Mouse (Mus musculus) cerebellum, postnatal 14 days (tissue): ENCODE results near the gene Gpc2.

Experiments
- DNase-seq, 2 experiments: peaks; one replicate each; pipeline ENCODE4 v3.0.0; 2021; ENCODE audit warnings: mixed read lengths in 2 of 2

Gpc2 gene

DNA sequence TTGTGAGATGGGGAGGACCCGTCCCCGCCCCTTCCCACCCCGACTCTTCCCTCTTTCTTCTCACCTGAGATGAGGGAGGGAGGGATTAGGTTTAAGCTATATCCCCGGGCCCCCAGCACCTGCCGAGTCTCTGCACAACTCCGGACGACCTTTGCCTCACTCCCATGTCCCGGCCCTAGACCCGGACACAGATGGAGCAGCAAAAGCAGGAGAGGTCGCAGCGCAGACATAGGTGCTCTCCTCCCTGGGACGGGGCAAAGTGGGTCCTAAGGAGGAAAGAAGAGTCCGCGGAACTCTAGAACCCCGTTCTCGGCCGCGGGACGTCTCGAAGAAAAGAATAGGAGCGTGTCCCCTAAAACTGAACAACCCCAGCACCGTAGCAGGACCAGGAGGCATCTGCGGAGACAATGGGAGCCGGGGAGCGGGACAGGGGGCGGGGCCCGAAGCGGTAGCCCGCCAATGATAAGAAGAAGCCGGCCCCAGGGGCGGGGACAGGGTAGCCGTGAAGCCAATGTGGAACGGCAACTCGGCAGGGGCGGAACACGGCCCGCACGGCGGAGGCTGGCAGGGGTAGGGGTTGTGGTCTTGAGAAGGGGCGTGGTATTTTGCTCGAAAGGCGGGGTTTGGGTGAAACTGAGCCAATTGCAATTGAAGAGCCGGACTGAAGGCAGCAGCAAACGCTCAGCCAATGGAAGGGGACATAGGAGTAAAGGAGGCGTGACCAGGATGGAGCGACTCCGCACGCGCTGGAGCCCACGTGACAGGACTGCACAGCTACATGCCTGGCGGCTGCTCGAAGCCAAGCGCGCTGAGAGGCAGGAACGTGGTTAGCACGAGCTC lies at the start of gene Gpc2, which contains the start of the genes Gm43720 and Stag3:
Gene Gpc2, minus strand, starts transcription at position 421 of the 840 bp plus-strand sequence.
Gene Gm43720, minus strand, starts transcription at position 374 of the 840 bp plus-strand sequence.
Gene Stag3, plus strand, starts transcription at position 656 of the 840 bp plus-strand sequence.
- peak; percentile 90 to 91 for DNase-seq

DNA sequence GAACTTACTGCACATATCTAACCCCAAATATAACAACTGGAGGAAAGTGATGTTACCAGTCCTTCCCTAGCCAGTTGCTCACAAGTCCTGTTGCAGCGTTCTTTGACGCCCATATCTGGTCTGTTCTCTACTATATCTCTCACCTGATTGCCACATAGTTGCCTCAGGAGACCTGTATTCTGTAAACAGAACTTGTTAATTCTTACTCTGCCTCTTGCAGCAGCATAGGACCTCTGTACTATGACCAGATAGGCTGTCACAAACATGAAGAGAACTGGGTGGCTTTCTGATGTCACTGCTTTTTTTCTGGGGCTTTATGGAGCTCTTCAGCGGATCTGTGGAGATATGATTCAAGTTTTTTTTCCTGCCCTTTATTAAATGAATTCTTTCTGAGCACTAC lies 33.0 kb upstream of the Gpc2 start:
- no peak for DNase-seq

DNA sequence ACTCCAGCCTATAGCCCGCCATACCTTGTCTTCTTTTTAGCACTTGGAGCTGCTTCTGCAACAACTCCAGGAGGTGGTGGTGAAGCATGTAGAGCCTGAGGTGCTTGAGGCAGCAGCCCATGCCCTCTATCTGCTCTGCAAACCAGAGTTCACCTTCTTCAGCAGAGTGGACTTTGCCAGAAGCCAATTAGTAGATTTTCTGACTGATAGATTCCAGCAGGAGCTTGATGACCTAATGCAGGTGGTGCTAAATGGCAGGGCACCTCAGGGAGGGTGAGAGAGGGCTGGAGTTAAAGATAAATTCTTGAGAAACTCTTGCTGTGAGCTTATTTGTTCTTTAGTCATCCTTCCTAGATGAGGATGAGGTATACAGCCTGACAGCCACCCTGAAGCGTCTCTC lies 19.8 kb upstream of the Gpc2 start:
- no peak for DNase-seq

- DNase-seq, result no peak
Observed at GRCm38 (mm10) chr5:138294158-138294557, 14.4 kb upstream of the Gpc2 start.

DNA sequence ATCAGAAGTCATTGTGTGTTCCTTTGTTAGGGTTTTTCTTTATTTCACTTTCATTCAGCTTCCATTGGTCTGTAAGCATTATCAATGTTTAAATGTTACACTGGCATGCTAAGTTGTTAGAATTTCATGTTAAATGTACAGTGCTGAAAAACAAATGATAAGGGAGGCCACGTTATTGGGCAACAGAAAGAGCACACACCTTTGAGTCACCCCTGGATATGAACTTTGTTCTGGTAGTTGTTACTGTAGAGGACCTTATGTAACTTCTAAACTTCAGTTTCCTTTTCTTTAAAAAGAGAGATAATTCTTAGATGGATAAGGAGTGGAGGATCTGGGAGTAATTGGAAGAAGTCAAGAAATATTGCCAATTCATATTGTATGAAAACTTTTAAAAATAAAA lies 11.8 kb upstream of the Gpc2 start:
- DNase-seq, result no peak

- no peak for DNase-seq
Observed at GRCm38 (mm10) chr5:138287861-138288260, 8.1 kb upstream of the Gpc2 start.

DNA sequence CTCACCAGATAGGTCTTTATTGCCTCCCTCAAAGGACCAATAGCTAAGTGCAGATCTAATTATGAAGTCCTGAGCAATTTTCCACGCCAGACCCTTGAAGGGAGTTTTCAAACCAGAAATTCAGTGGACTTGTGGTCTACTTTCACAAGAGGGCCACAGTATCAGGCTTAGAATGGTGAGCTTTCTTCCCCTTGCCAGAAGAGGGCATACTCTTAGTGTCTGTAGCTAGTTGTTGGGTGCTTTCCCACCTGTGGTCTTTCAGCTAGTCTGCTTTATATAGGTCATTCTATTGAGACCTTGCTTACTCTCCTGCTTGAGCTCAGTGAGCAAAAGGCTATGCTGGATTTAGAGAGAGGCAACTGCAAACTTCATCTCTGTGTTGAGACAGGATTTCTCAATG lies 3.7 kb upstream of the Gpc2 start:
- no peak for DNase-seq

DNA sequence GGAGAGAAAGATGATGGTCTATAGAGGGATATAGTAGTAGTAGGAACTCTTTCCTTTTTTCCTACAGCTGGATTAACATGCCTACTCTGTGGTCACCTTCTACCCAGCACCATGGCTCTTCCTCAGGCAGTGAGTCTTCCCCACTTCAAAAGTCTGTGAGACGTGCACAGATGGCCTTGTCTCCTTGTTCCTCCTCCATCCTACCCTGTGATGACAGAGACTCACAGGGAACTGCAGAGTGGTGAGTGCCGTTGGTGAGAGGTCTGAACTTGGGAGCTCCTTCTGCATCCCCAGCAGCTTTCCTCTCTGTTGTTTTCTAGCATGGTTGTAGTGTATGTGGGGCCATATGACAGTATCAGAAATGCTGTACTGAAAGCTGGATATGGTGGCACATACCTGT lies 2.0 kb upstream of the Gpc2 start:
- DNase-seq, result no peak

- no peak for DNase-seq
Observed at GRCm38 (mm10) chr5:138280829-138281228, 1.0 kb upstream of the Gpc2 start.

DNA sequence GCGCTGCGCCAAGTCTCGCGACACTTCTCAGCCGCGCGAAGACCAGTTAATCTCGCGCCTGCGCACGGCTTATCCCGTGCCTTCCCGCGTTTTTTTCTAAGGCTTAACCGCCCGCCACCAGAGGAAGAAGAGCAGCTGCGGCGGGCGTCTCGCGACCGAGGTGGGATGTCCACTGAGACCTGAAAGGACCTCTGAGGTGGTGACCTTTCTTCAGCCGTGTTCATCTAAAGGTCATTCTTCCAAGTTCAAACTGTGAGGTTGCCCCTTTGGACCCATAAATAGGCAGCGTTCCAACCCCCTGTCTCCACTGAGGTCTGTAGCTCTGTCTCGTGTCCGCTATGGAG lies 592 bp upstream of the Gpc2 start:
- DNase-seq, result no peak

DNA sequence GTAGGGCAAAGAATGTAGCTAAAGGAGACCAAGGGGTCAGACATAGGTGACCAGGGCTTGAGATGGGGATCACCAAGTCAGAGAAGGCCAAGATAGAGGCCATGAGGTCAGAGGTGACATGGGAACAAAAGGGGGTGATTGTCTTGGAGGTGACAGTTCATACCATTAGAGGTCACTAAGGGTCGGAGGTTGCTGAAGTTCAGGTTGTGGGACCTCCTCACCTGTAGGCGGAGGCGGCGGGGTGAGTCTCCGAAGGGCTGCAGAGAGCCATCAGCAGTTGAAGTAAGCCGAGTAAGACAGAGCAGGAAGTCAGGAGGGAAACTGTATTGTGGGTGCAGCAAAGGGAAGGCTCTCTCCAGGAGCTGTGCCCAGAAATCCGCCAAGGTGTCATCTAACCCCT lies 1.8 kb downstream of the Gpc2 start:
- DNase-seq, result no peak

DNA sequence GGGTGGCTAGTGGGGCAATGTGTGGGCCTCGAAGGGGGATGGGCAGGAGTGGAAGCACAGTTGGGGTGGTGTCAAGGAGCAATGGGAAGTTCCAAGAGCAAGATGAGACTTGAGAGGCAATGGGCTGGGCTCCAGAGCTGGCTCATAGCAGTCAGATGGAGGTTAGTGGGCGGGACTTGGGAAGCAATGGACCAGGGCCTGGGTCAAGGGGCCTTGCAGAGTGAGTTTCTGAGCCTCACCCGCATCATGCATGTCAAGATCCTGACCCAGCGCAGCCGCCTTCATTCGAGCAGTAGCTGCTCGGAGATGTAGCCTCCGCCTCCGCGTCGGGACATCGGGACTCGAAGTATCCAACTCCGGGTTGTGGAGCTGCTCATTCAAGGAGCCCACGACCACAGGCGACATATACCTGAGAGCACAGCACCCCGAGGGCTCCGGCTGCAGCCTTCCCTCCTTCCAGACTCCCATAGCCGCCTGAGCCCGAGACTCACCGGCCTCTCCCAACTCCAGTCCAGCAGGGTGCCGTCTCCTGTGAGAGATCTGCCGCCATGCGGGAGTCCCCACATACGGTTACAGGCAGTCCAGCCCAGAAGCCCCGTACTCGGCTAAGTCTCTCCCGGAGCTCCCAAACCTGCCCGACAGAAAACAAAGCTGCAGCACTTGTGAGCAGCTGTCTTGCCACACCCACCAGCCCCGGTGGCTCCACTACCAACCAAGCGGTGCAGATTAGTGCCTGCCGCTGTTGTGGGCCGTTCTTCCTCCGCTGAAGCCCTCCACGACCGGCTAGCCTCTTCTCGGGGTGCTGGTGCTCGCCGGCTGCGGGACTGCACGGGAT lies 4.4 kb downstream of the Gpc2 start:
- DNase-seq, result no peak

DNA sequence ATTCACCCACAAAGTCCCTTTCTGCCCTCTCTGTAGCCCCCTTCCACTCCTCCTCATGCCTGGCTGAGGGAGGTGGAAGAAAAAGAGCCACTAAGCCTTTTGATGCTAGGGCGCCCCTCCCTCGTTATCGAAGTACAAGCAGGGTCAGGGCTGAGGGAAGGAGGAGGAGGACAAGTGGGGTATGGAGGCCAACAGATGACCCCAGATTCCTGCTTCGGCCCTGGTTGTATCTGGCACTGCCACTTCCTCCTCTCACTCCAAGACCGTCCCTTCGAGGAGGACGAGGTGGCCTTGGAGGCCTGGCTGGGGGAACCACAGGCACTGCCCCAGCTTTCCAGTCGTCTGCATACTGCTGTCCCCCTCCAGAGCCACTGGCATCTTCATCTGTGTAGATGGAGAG lies 5.6 kb downstream of the Gpc2 start:
- DNase-seq, result no peak

GRCm38 (mm10) chr5:138272409-138272923 lies 7.3 kb downstream of the Gpc2 start, which contains the start of gene Gal3st4:
TSS of gene Gal3st4 (minus strand) at chr5:138272840.
- no peak for DNase-seq

DNA sequence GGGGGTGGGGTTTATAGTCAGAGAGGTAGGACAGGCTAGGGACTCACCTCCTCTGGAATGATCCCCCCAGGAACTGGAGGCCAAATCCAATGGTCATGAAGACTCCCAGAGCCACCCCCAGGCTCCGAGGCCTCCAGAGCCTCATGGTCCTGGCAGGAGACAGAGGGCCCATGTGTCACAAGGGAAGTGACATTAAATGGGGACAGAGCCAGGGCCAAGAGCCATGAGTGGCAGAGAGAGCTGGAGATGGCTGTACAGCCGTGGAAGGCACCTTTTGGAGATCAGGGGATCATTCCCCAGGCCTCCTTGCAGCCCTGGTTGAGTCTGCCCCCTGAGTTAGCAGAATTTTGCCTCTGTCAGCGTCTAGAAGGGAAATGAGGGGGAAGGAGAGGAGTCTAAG lies 8.6 kb downstream of the Gpc2 start:
- no peak for DNase-seq

GRCm38 (mm10) chr5:138268980-138269379 lies 10.8 kb downstream of the Gpc2 start:
- no peak for DNase-seq

- DNase-seq, result no peak
Observed at GRCm38 (mm10) chr5:138267114-138267513, 12.7 kb downstream of the Gpc2 start.

- no peak for DNase-seq
Observed at GRCm38 (mm10) chr5:138265712-138266111, 14.1 kb downstream of the Gpc2 start.

DNA sequence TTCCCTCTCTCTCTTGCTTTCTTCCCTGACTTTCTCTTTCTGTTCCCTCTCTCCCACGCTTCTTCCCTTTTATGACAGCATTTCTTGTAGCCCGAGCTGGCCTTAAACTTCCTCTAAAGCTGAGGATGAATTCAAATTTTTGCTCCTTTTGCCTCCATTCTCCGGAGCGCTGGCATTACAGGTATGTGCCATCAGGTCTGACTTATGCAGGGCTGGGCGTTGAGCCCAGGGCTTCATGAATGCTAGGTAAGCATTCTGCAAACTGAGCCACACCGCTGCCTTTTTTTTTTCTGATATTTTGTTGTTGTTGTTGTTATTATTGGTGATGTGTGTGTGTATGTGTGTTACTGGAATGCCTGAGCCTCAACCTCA lies 15.6 kb downstream of the Gpc2 start:
- peak in 1 of 2 experiments; percentile 38 for DNase-seq

GRCm38 (mm10) chr5:138263260-138264206 lies 16.3 kb downstream of the Gpc2 start, which contains the start of gene BC037034:
TSS of gene BC037034 (minus strand) at chr5:138264033.
- peak; percentile 94 to 97 for DNase-seq

- no peak for DNase-seq
Observed at GRCm38 (mm10) chr5:138262582-138263240, 17.1 kb downstream of the Gpc2 start.

- no peak for DNase-seq
Observed at GRCm38 (mm10) chr5:138262001-138262400, 17.8 kb downstream of the Gpc2 start.
